Mouse (Mus musculus) spleen, adult 2 months (tissue): ENCODE measurements around the gene Nat8.

ENCODE experiments used
- CTCF ChIP-seq: fragments of 200-500 bp; IDR thresholded peaks from 2 replicates; pipeline ENCODE4 v1.5.1; 2011; ENCODE audit warnings: mild to moderate bottlenecking, inconsistent platforms; ENCODE audit not compliant: insufficient read depth, insufficient read length, insufficient replicate concordance; ENCODE audit errors: extremely low read depth
- POLR2A ChIP-seq: fragments of 200-500 bp; IDR thresholded peaks from 2 replicates; pipeline ENCODE4 v1.6.1; 2011; ENCODE audit warnings: low read depth, low read length, inconsistent platforms

DNA sequence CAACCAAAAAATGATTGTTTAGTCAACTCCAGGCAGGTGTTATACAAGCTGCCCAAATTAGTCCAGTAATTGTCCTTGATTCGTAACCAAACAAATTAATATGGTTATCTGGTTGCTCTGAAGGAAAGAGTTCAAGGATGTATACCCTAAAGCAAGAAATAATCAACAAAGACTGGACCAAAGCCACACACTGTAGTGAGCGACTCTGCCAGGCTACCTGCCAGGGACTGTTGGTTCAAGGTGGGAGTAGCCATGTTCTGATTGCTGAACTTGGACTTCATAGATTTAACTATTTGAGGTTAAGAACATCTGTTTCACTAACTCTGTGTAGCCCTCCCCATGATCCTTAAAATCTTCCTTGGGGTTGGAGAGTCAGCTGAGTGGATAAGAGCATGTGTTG, 31.3 kb upstream of the Nat8 start:
- TF ChIP-seq POLR2A (no peak), CTCF (no peak)
